Mouse (Mus musculus): ENCODE data around the gene Ptpre.

DNA sequence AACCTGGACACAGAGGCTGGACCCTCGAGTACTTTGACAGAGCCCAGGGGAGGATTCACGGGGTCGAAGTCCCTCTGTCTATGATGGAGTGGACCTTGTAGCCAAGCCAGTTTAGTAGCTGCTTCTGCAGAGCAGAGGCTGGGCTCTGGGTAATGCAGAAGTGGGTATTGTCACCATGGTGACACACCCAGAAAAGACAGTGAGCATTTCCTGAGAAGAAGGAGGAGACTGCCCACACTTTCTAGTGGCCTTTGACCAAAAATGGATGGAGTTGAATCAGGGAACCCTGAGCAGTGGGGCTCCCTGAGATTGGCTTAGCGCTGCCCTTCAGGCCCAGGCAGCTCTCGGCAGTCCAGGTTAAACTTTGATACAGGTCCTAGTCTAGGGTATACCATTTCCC is 112.8 kb downstream of the Ptpre start:
- TF ChIP-seq POLR2A (IDR thresholded peaks at IDR 0.05; ENCODE audit: borderline replicate concordance, extremely low read depth, insufficient read depth, insufficient read length, poor library complexity, severe bottlenecking): no peak
- TF ChIP-seq CTCF (IDR thresholded peaks at IDR 0.05; ENCODE audit: borderline replicate concordance, extremely low read depth, insufficient read depth, insufficient read length): no peak

Data from brain, embryonic 14.5 days (tissue).